Mouse (Mus musculus): Measurements from ENCODE around the gene Ear1. TPM values are rescaled to one million over a fixed set of nuclear protein-coding genes. Genes with fewer than 3 reads are reported as not detected.
"Not testable (repeated sequence)": the region's sequence is repeated elsewhere in the genome, so short reads cannot be mapped to it uniquely, and the experiment has no call there.

The Ear1 gene
- polyA plus RNA-seq, 1 experiment from 2014 or later = not detected

DNA sequence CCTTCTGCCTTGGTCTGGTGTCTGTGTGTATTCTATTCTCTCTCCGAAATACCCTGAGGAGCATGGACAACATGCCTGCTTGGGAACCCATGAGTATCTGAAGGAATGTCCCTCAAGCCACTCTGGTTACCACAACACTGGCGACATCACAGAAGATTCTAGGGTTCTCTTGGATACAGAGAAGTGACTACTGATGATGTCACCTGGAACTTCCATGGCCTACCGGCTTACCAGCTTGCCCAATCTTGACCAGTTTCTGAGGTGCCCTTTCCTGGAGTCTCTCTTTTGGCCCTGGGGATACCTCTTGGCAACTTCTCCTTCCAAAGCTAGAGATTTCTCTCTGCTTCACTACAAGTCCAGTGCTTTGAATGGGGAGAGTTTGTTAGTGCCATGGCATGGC, 90.7 kb downstream of the Ear1 start, which contains the start of gene Gm8180:
Gene Gm8180, minus strand, starts transcription at position 101 of the 400 bp plus-strand sequence.
- H3K4me2 ChIP-seq (ENCODE audit: low read depth, severe bottlenecking); H3K4me3 ChIP-seq (ENCODE audit: low read depth, low read length); DNase-seq (ENCODE audit: low spot score); H3K9ac ChIP-seq (ENCODE audit: low read length); ATAC-seq (ENCODE audit: insufficient number of reproducible peaks, low FRiP score, low TSS enrichment, low read depth); H3K4me1 ChIP-seq (ENCODE audit: control insufficient read depth, insufficient read depth, low read length); H3K9me3 ChIP-seq (ENCODE audit: control insufficient read depth, low read length); H3K27ac ChIP-seq (replicated peaks; ENCODE audit: low read depth, low read length); H3K27me3 ChIP-seq (ENCODE audit: control insufficient read depth, insufficient read depth, low read length); H3K36me3 ChIP-seq (ENCODE audit: control insufficient read depth, insufficient read depth, low read length): not testable (repeated sequence)
- WGBS = 86% methylated on average over 3 of the region's 3 CpGs

Other genes with a start within 250 kb of the Ear1 start
- gene Gm8165, start 198.3 kb downstream of the Ear1 start, polyA plus RNA-seq (2014; fragmentation: Nextera tagmentation; extraction: Ambion mirVana) = not detected in 2 replicates
- gene Gm7324, start 177.7 kb downstream of the Ear1 start, polyA plus RNA-seq (2014; fragmentation: Nextera tagmentation; extraction: Ambion mirVana) = 1.5 and 2.5 TPM in 2 replicates
- not detected in 2 replicates for gene Gm16506, start 148.0 kb downstream of the Ear1 start, polyA plus RNA-seq (2014; fragmentation: Nextera tagmentation; extraction: Ambion mirVana)
- gene Gm6526, start 127.7 kb downstream of the Ear1 start, polyA plus RNA-seq (2014; fragmentation: Nextera tagmentation; extraction: Ambion mirVana) = not detected in 2 replicates
- gene Gm8180, start 90.8 kb downstream of the Ear1 start, polyA plus RNA-seq (2014; fragmentation: Nextera tagmentation; extraction: Ambion mirVana) = not detected in 2 replicates
- not detected in 2 replicates for gene Ear10, start 48.0 kb upstream of the Ear1 start, polyA plus RNA-seq (2014; fragmentation: Nextera tagmentation; extraction: Ambion mirVana)
- gene Gm8113, start 49.9 kb upstream of the Ear1 start, polyA plus RNA-seq (2014; fragmentation: Nextera tagmentation; extraction: Ambion mirVana) = 10.5 and 12.9 TPM in 2 replicates
- not detected in 2 replicates for gene Ang5, start 81.6 kb upstream of the Ear1 start, polyA plus RNA-seq (2014; fragmentation: Nextera tagmentation; extraction: Ambion mirVana)
- gene Ang6, start 126.8 kb upstream of the Ear1 start, polyA plus RNA-seq (2014; fragmentation: Nextera tagmentation; extraction: Ambion mirVana) = not detected in 2 replicates
- 0.28 TPM in 1 of 2 replicates, not detected in the other for gene Ear2, start 227.1 kb upstream of the Ear1 start, polyA plus RNA-seq (2014; fragmentation: Nextera tagmentation; extraction: Ambion mirVana)
- gene Gm3327, start 248.3 kb upstream of the Ear1 start, polyA plus RNA-seq (2014; fragmentation: Nextera tagmentation; extraction: Ambion mirVana) = not detected in 2 replicates